Mouse (Mus musculus) midbrain, embryonic 11.5 days (tissue): Measurements from ENCODE around the gene Pkd1l2. TPM values are rescaled to one million over a fixed set of nuclear protein-coding genes. Genes with fewer than 3 reads are reported as not detected.

Experiments used
- ATAC-seq: fragments of 200-750 bp; cut with Nextera tagmentation; 2 replicates; pipeline ENCODE4 v1.8.0; 2017; ENCODE audit warnings: moderate TSS enrichment, moderate library complexity; ENCODE audit not compliant: low FRiP score
- DNase-seq: peaks from one replicate; pipeline ENCODE4 v3.0.0; 2015; ENCODE audit warnings: low spot score; ENCODE audit errors: missing footprints
- H3K27ac ChIP-seq: fragments of 300-500 bp; sonication (generic); 2 replicates; pipeline ENCODE4 v1.5.1; 2014; ENCODE audit warnings: low read depth, low read length
- H3K27me3 ChIP-seq: fragments of 300-500 bp; sonication (generic); 2 replicates; pipeline ENCODE4 v1.6.1; 2014; ENCODE audit warnings: mild to moderate bottlenecking, low read length, moderate library complexity, mixed read lengths; ENCODE audit not compliant: control insufficient read depth, insufficient read depth
- H3K36me3 ChIP-seq: fragments of 300-500 bp; sonication (generic); 2 replicates; pipeline ENCODE4 v1.6.1; 2014; ENCODE audit warnings: mild to moderate bottlenecking, low read length, moderate library complexity, mixed read lengths; ENCODE audit not compliant: control insufficient read depth, insufficient read depth
- H3K4me1 ChIP-seq: fragments of 300-500 bp; sonication (generic); 2 replicates; pipeline ENCODE4 v1.6.1; 2014; ENCODE audit warnings: low read length; ENCODE audit not compliant: control insufficient read depth, insufficient read depth
- H3K4me2 ChIP-seq: fragments of 300-500 bp; sonication (generic); 2 replicates; pipeline ENCODE4 v1.6.1; 2014; ENCODE audit warnings: mild to moderate bottlenecking, moderate library complexity
- H3K4me3 ChIP-seq: fragments of 300-500 bp; sonication (generic); 2 replicates; pipeline ENCODE4 v1.5.1; 2014; ENCODE audit warnings: low read depth, low read length
- H3K9ac ChIP-seq: fragments of 300-500 bp; sonication (generic); 2 replicates; pipeline ENCODE4 v1.6.1; 2014; ENCODE audit warnings: low read length
- H3K9me3 ChIP-seq: fragments of 300-500 bp; sonication (generic); 2 replicates; pipeline ENCODE4 v1.6.1; 2016; ENCODE audit warnings: low read length; ENCODE audit not compliant: control insufficient read depth
- WGBS: fragments of 180-500 bp; shearing (Covaris S2); extraction: QIAGEN DNeasy Blood & Tissue Kit; methylation state at CpG from one replicate; pipeline ENCODE4 v1.1.7; 2014; 5-methylcytosine and 5-hydroxymethylcytosine counted together
- polyA plus RNA-seq: library from polyadenylated mRNA; unstranded; fragments of >200 nt; fragmentation: Nextera tagmentation; extraction: Ambion mirVana; gene quantifications from 2 replicates; pipeline ENCODE4 v1.2.1, GENCODE M21; 2014

Gene Pkd1l2
- polyA plus RNA-seq, 1 experiment from 2014 or later = not detected

GRCm38 (mm10) chr8:117031476-117031875 lies 50.8 kb downstream of the Pkd1l2 start:
- Histone ChIP-seq H3K4me2 (no peak overlapping the region), H3K4me1 (no peaks in the 10 kb centered on the region), H3K27me3 (no peaks in the 10 kb centered on the region), H3K9me3 (no peaks in the 10 kb centered on the region), H3K27ac (no peak overlapping the region), H3K4me3 (no peak overlapping the region), H3K9ac (no peak overlapping the region), H3K36me3 (no peaks in the 10 kb centered on the region)
- 81% methylated on average over 6 of the region's 6 CpGs for WGBS
- DNase-seq = no peak
- no peak for ATAC-seq

- Histone ChIP-seq H3K27ac (no peak overlapping the region), H3K9ac (no peak overlapping the region), H3K36me3 (no peaks in the 10 kb centered on the region), H3K4me2 (no peak overlapping the region), H3K27me3 (no peaks in the 10 kb centered on the region), H3K9me3 (no peaks in the 10 kb centered on the region), H3K4me1 (no peaks in the 10 kb centered on the region), H3K4me3 (no peak overlapping the region)
- 87% methylated on average over 10 of the region's 10 CpGs for WGBS
- DNase-seq (no peak), ATAC-seq (no peak)
Measured at GRCm38 (mm10) chr8:117028686-117029085, 53.6 kb downstream of the Pkd1l2 start.

GRCm38 (mm10) chr8:117027601-117028000 lies 54.6 kb downstream of the Pkd1l2 start:
- Histone ChIP-seq H3K4me3 (no peak overlapping the region), H3K4me2 (no peak overlapping the region), H3K9me3 (no peaks in the 10 kb centered on the region), H3K27me3 (no peaks in the 10 kb centered on the region), H3K27ac (no peak overlapping the region), H3K9ac (no peak overlapping the region), H3K36me3 (no peaks in the 10 kb centered on the region), H3K4me1 (no peaks in the 10 kb centered on the region)
- DNase-seq (peak; percentile 56), ATAC-seq (no peak)
- 84% methylated on average over 5 of the region's 5 CpGs for WGBS

- Histone ChIP-seq H3K27me3 (no peaks in the 10 kb centered on the region), H3K36me3 (no peaks in the 10 kb centered on the region), H3K4me1 (0 out of 2 replicates have a peak, but pooled peaks cover 3% of the 10 kb centered on the region), H3K4me2 (no peak overlapping the region), H3K4me3 (no peak overlapping the region), H3K9me3 (no peaks in the 10 kb centered on the region), H3K9ac (no peak overlapping the region), H3K27ac (no peak overlapping the region)
- ATAC-seq = no peak
- peak; percentile 71 for DNase-seq
- 90% methylated on average over 1 of the region's 1 CpGs for WGBS
Measured at GRCm38 (mm10) chr8:117022297-117022993, 59.8 kb downstream of the Pkd1l2 start.

- no peaks in the 10 kb centered on the region for H3K27me3 ChIP-seq
- H3K9me3 ChIP-seq = no peaks in the 10 kb centered on the region
- H3K4me2 ChIP-seq = no peak overlapping the region
- no peak for ATAC-seq
- H3K9ac ChIP-seq = no peak overlapping the region
- no peaks in the 10 kb centered on the region for H3K36me3 ChIP-seq
- H3K27ac ChIP-seq = no peak overlapping the region
- DNase-seq = peak; percentile 80
- 0 out of 2 replicates have a peak, but pooled peaks cover 3% of the 10 kb centered on the region for H3K4me1 ChIP-seq
- 86% methylated on average over 18 of the region's 18 CpGs for WGBS
- no peak overlapping the region for H3K4me3 ChIP-seq
Measured at GRCm38 (mm10) chr8:117019323-117020275, 62.6 kb downstream of the Pkd1l2 start.

- H3K9ac ChIP-seq = no peak overlapping the region
- DNase-seq = peak; percentile 59
- H3K27ac ChIP-seq = no peak overlapping the region
- no peaks in the 10 kb centered on the region for H3K36me3 ChIP-seq
- H3K4me3 ChIP-seq = no peak overlapping the region
- no peak overlapping the region for H3K4me2 ChIP-seq
- no peaks in the 10 kb centered on the region for H3K27me3 ChIP-seq
- no peak for ATAC-seq
- WGBS = 92% methylated on average over 4 of the region's 4 CpGs
- no peaks in the 10 kb centered on the region for H3K9me3 ChIP-seq
- H3K4me1 ChIP-seq = 0 out of 2 replicates have a peak, but pooled peaks cover 3% of the 10 kb centered on the region
Measured at GRCm38 (mm10) chr8:117017896-117018295, 64.4 kb downstream of the Pkd1l2 start.

GRCm38 (mm10) chr8:117017006-117017405 lies 65.2 kb downstream of the Pkd1l2 start:
- H3K9me3 ChIP-seq = no peaks in the 10 kb centered on the region
- no peak overlapping the region for H3K4me3 ChIP-seq
- no peak overlapping the region for H3K9ac ChIP-seq
- peak; percentile 49 for DNase-seq
- 31% methylated on average over 8 of the region's 8 CpGs for WGBS
- no peak overlapping the region for H3K27ac ChIP-seq
- no peak overlapping the region for H3K4me2 ChIP-seq
- no peaks in the 10 kb centered on the region for H3K4me1 ChIP-seq
- no peaks in the 10 kb centered on the region for H3K27me3 ChIP-seq
- H3K36me3 ChIP-seq = no peaks in the 10 kb centered on the region
- no peak for ATAC-seq

GRCm38 (mm10) chr8:117015670-117016069 lies 66.6 kb downstream of the Pkd1l2 start:
- 55% methylated on average over 4 of the region's 4 CpGs for WGBS

GRCm38 (mm10) chr8:117011366-117011765 lies 70.9 kb downstream of the Pkd1l2 start:
- no peak overlapping the region for H3K9ac ChIP-seq
- H3K4me2 ChIP-seq = no peak overlapping the region
- no peaks in the 10 kb centered on the region for H3K4me1 ChIP-seq
- no peak overlapping the region for H3K27ac ChIP-seq
- no peaks in the 10 kb centered on the region for H3K36me3 ChIP-seq
- 83% methylated on average over 9 of the region's 9 CpGs for WGBS
- H3K4me3 ChIP-seq = no peak overlapping the region
- H3K9me3 ChIP-seq = no peaks in the 10 kb centered on the region
- ATAC-seq (no peak), DNase-seq (peak; percentile 65)
- H3K27me3 ChIP-seq = no peaks in the 10 kb centered on the region

More at GRCm38 (mm10) chr8:117015670-117016069, 66.6 kb downstream of the Pkd1l2 start:
- Histone ChIP-seq H3K27ac (no peak overlapping the region), H3K36me3 (no peaks in the 10 kb centered on the region), H3K4me2 (no peak overlapping the region), H3K4me3 (no peak overlapping the region), H3K4me1 (no peaks in the 10 kb centered on the region), H3K9ac (no peak overlapping the region), H3K27me3 (no peaks in the 10 kb centered on the region), H3K9me3 (no peaks in the 10 kb centered on the region)
- ATAC-seq (no peak), DNase-seq (peak; percentile 47)
